Mouse (Mus musculus): ENCODE measurements at regions not wholly inside any gene's neighbourhood (a gene's known extent, or its start where the extent isn't known, plus 50 kb on each side); places are given as distances from the start of the nearest gene placed in this dataset.

- Histone ChIP-seq H3K36me3 (replicated peaks; ENCODE audit: low read length) (no peaks in the 10 kb centered on the region), H3K27me3 (replicated peaks) (no peaks in the 10 kb centered on the region), H3K4me3 (replicated peaks) (no peak overlapping the region), H3K9me3 (no peaks in the 10 kb centered on the region), H3K4me1 (no peaks in the 10 kb centered on the region)
- no peak for TF ChIP-seq GATA1 (IDR thresholded peaks at IDR 0.05; ENCODE audit: borderline replicate concordance, low read length)
- TF ChIP-seq FLI1 (IDR thresholded peaks at IDR 0.05; ENCODE audit: low read length) = no peak
Observed at GRCm38 (mm10) chr3:150493433-150494045, 944.1 kb upstream of the Adgrl4 start.

- Histone ChIP-seq H3K36me3 (replicated peaks; ENCODE audit: low read length) (no peaks in the 10 kb centered on the region), H3K4me3 (replicated peaks) (no peak overlapping the region), H3K27me3 (replicated peaks) (no peaks in the 10 kb centered on the region), H3K4me1 (no peaks in the 10 kb centered on the region), H3K9me3 (0 out of 2 replicates have a peak, but pooled peaks cover 3% of the 10 kb centered on the region)
- TF ChIP-seq GATA1 (IDR thresholded peaks at IDR 0.05; ENCODE audit: borderline replicate concordance, low read length) (no peak), FLI1 (IDR thresholded peaks at IDR 0.05; ENCODE audit: low read length) (no peak)
Observed at GRCm38 (mm10) chr3:150530966-150531365, 906.7 kb upstream of the Adgrl4 start.

GRCm38 (mm10) chr3:150543118-150543517, 894.6 kb upstream of the Adgrl4 start:
- no peak for TF ChIP-seq GATA1 (IDR thresholded peaks at IDR 0.05; ENCODE audit: borderline replicate concordance, low read length)
- no peak for TF ChIP-seq FLI1 (IDR thresholded peaks at IDR 0.05; ENCODE audit: low read length)
- H3K36me3 ChIP-seq (replicated peaks; ENCODE audit: low read length) = no peaks in the 10 kb centered on the region
- 0 out of 2 replicates have a peak, but pooled peaks cover 4% of the 10 kb centered on the region for H3K9me3 ChIP-seq
- no peak overlapping the region for H3K4me3 ChIP-seq (replicated peaks)
- H3K4me1 ChIP-seq = no peaks in the 10 kb centered on the region
- H3K27me3 ChIP-seq (replicated peaks) = no peaks in the 10 kb centered on the region

- Histone ChIP-seq H3K9me3 (no peaks in the 10 kb centered on the region), H3K27me3 (replicated peaks) (no peaks in the 10 kb centered on the region), H3K4me1 (no peaks in the 10 kb centered on the region), H3K36me3 (replicated peaks; ENCODE audit: low read length) (no peaks in the 10 kb centered on the region), H3K4me3 (replicated peaks) (no peak overlapping the region)
- TF ChIP-seq GATA1 (IDR thresholded peaks at IDR 0.05; ENCODE audit: borderline replicate concordance, low read length) (no peak), FLI1 (IDR thresholded peaks at IDR 0.05; ENCODE audit: low read length) (no peak)
Observed at GRCm38 (mm10) chr3:150588474-150588873, 849.2 kb upstream of the Adgrl4 start.

- TF ChIP-seq GATA1 (IDR thresholded peaks at IDR 0.05; ENCODE audit: borderline replicate concordance, low read length) (no peak), FLI1 (IDR thresholded peaks at IDR 0.05; ENCODE audit: low read length) (no peak)
- no peaks in the 10 kb centered on the region for H3K27me3 ChIP-seq (replicated peaks)
- no peak overlapping the region for H3K4me3 ChIP-seq (replicated peaks)
- H3K36me3 ChIP-seq (replicated peaks; ENCODE audit: low read length) = no peaks in the 10 kb centered on the region
- H3K9me3 ChIP-seq = no peaks in the 10 kb centered on the region
- H3K4me1 ChIP-seq = no peaks in the 10 kb centered on the region
Observed at GRCm38 (mm10) chr3:150590978-150591377, 846.7 kb upstream of the Adgrl4 start.

- no peaks in the 10 kb centered on the region for H3K27me3 ChIP-seq (replicated peaks)
- H3K9me3 ChIP-seq = no peaks in the 10 kb centered on the region
- H3K4me3 ChIP-seq (replicated peaks) = no peak overlapping the region
- no peak for TF ChIP-seq FLI1 (IDR thresholded peaks at IDR 0.05; ENCODE audit: low read length)
- TF ChIP-seq GATA1 (IDR thresholded peaks at IDR 0.05; ENCODE audit: borderline replicate concordance, low read length) = no peak
- no peaks in the 10 kb centered on the region for H3K4me1 ChIP-seq
- no peaks in the 10 kb centered on the region for H3K36me3 ChIP-seq (replicated peaks; ENCODE audit: low read length)
Observed at GRCm38 (mm10) chr3:150603400-150604095, 834.1 kb upstream of the Adgrl4 start.

- Histone ChIP-seq H3K4me1 (no peaks in the 10 kb centered on the region), H3K4me3 (replicated peaks) (peak overlapping the region; percentile 80), H3K36me3 (replicated peaks; ENCODE audit: low read length) (no peaks in the 10 kb centered on the region), H3K9me3 (no peaks in the 10 kb centered on the region), H3K27me3 (replicated peaks) (no peaks in the 10 kb centered on the region)
- TF ChIP-seq FLI1 (IDR thresholded peaks at IDR 0.05; ENCODE audit: low read length) = no peak
- no peak for TF ChIP-seq GATA1 (IDR thresholded peaks at IDR 0.05; ENCODE audit: borderline replicate concordance, low read length)
Observed at GRCm38 (mm10) chr3:150610681-150611101, 827.0 kb upstream of the Adgrl4 start.

- Histone ChIP-seq H3K9me3 (no peaks in the 10 kb centered on the region), H3K36me3 (replicated peaks; ENCODE audit: low read length) (no peaks in the 10 kb centered on the region), H3K4me3 (replicated peaks) (no peak overlapping the region), H3K4me1 (no peaks in the 10 kb centered on the region), H3K27me3 (replicated peaks) (no peaks in the 10 kb centered on the region)
- TF ChIP-seq FLI1 (IDR thresholded peaks at IDR 0.05; ENCODE audit: low read length) (no peak), GATA1 (IDR thresholded peaks at IDR 0.05; ENCODE audit: borderline replicate concordance, low read length) (no peak)
Observed at GRCm38 (mm10) chr3:150637544-150637943, 800.1 kb upstream of the Adgrl4 start.

- no peaks in the 10 kb centered on the region for H3K36me3 ChIP-seq (replicated peaks; ENCODE audit: low read length)
- no peaks in the 10 kb centered on the region for H3K9me3 ChIP-seq
- no peaks in the 10 kb centered on the region for H3K4me1 ChIP-seq
- no peaks in the 10 kb centered on the region for H3K27me3 ChIP-seq (replicated peaks)
- no peak for TF ChIP-seq GATA1 (IDR thresholded peaks at IDR 0.05; ENCODE audit: borderline replicate concordance, low read length)
- no peak for TF ChIP-seq FLI1 (IDR thresholded peaks at IDR 0.05; ENCODE audit: low read length)
- H3K4me3 ChIP-seq (replicated peaks) = no peak overlapping the region
Observed at GRCm38 (mm10) chr3:150640004-150640676, 797.5 kb upstream of the Adgrl4 start.

- Histone ChIP-seq H3K27me3 (replicated peaks) (no peaks in the 10 kb centered on the region), H3K4me3 (replicated peaks) (no peak overlapping the region), H3K4me1 (no peaks in the 10 kb centered on the region), H3K36me3 (replicated peaks; ENCODE audit: low read length) (no peaks in the 10 kb centered on the region), H3K9me3 (peaks cover 4% of the 10 kb centered on the region)
- no peak for TF ChIP-seq GATA1 (IDR thresholded peaks at IDR 0.05; ENCODE audit: borderline replicate concordance, low read length)
- no peak for TF ChIP-seq FLI1 (IDR thresholded peaks at IDR 0.05; ENCODE audit: low read length)
Observed at GRCm38 (mm10) chr3:150648040-150648439, 789.6 kb upstream of the Adgrl4 start.

All from megakaryocyte, embryonic 14.5 days (primary cell).